Mouse (Mus musculus) brain, adult 2 months (tissue): ENCODE data around the gene Magi2.

Experiments
- DNase-seq: peaks from one replicate; pipeline ENCODE4 v3.0.0; 2011; ENCODE audit warnings: low read depth, low spot score

Gene Magi2

DNA sequence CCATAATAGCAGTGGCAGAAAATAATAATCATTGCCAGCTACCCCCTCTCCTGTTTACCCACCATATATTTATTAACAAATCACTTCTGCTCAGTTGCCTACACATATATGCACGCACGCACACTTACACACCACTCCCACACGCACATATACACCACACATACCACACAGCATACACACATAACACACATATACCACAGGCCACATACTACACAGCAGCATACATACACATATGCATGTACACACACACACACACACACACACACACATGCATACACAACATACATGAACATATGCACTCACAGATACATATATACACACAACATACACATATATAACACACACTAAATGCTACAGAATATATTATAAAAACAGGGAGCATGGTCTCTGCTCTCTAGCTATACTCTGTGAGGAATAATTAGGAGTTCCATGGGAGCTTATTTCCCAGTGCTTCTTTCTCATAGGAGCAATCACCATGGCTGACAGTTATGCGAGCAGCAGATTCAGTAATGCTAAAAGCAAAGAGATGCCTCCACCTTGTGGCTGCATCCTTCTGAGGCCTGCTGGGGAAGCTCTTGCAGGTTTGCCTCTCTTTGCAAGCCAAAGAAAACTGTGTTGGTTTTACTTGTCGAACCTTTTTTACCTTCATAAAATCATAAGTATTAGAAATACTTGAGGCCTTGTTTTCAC, 1410.6 kb downstream of the Magi2 start:
- peak; percentile 82 for DNase-seq

DNA sequence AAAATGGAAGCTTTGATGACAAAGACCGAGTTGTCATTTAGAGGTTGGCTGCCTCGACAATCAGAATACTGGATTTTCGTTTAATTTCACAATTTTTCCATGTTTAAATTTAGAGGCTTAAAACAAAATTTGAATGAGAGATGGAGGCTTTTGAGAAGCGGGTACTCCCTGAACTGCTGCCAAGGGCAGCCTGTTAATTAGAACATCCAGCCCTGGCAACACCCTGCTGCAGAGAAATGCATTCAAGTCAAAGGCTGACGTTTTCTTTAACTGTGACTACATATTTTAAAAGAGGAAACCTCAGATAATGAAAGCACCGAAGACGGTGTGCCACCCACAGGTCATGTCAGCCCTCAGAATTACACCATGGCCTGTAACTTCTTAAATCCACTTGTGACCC, 1415.4 kb downstream of the Magi2 start:
- DNase-seq = peak; percentile 37

DNA sequence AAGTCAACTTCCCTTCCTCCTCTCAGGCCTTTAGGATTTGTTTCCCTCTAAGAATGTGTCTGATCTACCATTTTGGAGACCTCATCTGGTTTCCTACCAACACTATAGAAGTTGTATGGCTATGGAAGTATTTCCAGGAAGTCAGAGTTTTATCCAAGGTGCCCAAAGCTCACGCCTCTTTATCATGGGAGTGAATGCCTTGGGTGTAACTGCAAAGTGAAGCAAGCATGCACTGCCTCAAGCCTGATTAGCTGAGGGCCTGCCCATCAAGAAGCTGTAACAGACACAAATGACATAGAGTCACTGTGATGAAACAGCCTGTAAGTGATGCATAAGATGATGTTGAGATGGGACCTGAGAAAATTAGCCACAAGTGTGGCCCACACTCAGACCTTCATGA, 1416.9 kb downstream of the Magi2 start:
- DNase-seq = no peak

DNA sequence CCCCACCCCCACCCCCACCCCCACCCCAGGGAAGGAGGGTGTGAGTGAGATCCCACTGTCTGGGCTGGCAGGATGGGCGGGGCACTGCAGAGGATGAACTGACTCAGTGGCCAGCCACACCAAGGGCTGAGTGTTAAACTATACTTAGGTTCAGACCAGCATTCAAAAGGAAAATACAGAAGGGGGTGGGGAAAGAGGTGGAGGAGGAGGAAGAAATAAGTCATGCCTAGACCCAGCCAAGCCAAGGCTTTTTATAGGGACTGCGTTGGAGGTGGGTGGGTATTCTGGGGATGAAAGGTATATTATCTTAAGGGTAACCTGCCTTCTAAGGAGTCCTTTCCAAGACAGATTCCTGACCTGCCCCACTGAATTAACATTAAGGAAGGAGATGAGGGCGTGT, 1420.1 kb downstream of the Magi2 start:
- DNase-seq = peak; percentile 58

DNA sequence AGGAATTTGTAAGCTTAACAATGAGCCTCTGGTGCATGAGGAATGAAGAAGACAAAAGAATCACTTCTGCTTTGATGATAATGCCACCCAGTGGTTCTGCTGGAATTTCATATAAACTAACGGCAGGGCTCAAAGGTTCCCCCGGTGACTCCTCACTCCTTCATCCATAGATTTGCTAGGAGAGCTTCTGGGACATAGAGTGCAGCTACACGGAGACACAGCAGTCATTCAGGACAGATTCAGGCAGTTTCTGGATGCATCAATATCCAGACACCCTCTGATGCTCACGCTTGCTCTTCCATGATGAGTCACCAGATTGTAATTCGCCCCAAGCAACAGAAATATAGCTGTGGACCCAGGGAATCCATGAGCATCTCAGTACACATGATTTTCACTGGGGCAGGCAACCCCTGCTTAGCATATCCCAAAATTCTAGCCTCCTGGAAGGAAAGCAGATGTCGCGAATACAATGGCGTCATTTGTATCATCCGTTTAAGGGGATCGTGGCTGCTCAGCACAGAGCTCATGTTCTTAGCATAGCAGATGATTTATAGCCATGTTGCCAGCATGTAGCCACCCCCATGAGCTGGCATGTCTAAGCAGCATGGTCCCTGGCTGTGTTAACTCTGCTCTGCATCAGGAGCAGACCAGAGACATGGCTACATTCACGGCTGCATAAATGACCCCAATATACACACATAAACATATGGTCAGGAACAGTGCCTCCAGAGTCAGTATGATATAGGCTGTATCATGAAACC, 1426.8 kb downstream of the Magi2 start:
- DNase-seq = peak; percentile 78

DNA sequence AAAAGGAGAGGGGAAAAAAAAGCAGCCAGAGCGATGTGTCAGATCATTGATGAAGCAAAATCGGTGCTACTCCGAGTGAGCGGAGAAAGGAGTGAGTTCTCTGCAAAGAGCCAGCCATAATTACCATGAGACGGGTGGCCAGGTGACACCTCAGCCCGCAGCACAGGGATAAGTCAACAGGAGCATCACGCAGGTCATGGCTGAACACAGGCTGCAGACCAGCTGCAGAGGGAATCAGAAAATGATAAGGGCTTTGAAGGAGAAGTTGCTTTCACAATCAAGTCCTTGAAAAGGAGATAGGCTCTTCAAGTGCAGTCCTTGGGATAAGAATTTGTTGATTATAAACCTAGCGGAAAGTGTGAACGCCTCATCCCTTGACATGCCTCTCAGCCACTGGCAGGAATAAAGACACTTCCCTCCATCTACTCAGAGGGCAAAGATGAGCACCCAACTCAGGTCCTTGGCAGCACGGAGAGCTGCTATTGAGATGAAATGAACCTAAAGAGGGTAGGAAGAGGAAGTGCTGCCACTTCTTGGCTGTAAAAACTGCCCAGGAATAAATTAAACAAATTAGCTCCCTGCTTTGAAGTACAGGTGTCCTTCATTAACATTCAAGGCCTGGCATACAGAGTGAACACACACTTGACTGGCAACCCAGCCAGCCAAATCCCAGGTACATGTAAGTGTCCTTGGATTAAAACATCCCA, 1428.1 kb downstream of the Magi2 start:
- DNase-seq = no peak

DNA sequence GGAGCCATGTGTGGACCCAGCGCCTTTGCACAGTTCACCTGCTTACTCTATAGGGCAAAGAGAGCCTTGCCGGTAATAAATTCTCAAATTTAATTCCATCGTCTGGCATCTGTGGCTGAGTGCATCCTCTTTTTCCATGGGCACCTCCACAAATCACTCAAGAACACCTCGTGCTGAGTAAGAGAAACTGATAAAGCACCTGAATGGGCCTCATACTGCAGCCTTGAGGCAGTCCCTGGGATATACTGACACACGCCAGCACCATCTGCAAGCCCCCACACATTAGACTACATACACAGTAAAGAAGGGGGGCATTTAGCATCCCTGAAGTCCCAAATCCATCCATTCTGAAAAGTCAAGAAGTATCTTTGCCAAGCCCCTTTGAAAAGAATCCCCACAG, 1430.2 kb downstream of the Magi2 start:
- no peak for DNase-seq

DNA sequence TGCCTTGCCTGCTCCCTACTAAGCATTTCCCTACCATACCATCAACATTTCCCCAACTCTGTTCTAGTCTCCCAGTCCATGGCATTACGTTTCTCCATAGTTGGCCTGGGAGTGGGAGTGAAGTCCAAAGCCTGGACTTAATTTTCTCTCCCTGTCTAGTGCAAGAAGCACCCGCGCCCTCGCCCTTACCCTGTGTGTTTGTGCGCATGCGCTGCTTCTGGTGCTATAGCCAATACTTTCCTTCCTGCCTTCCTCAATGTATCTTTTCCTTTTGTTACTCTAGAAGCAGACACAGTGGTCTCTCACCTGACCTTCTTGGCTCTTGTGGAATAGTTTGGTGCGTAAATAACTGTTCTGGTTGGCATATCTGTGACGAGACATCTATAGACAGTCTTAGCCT, 1440.8 kb downstream of the Magi2 start:
- DNase-seq = no peak

DNA sequence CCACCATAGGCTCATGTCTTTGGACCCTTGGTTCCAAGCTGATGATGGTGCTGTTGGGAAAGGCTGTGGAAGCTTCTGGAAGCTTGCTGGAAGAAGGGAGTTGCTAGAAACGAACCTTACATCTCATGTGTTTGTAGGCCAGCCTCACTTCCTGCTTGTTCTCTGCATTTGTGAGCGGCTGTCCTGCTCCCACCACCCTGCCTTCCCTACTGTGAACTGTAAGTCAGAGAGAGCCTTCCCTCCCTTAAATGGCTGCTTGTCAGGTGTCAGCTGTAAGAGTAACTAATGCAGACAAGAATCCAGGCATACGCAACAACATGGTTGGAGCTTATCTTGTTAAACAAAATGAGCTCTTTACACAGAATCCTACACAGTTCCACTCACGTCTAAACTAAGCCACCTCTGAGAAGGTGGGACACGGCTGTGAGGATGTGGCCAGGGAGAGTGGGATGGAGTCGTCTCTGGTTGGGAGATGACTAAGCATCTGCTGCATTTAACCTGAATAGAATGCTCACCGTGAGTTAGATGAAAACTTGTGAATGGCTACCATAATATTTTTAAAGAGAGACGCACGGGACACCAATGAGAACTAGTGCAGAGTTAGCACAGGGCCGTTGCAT, 1442.0 kb downstream of the Magi2 start:
- peak; percentile 72 for DNase-seq

DNA sequence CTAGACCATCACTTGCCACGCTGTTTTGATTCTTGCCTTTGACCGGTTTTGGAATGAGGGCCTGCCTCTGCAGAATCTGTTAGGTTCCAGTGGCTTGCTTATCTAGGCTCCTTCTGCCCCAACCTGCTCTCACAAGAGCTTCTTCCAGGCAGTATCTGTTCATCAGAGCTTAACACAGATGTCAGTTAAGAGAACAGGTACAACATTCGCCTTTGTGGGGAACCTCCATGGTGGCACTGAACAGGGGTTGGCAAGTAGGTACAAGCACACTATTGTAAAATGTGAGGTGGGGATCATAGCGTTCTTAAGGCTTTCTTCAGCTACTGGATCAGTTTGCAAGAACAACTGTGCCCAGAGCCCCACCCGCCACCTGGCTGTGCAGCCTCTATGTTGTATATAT, 1442.6 kb downstream of the Magi2 start:
- no peak for DNase-seq

DNA sequence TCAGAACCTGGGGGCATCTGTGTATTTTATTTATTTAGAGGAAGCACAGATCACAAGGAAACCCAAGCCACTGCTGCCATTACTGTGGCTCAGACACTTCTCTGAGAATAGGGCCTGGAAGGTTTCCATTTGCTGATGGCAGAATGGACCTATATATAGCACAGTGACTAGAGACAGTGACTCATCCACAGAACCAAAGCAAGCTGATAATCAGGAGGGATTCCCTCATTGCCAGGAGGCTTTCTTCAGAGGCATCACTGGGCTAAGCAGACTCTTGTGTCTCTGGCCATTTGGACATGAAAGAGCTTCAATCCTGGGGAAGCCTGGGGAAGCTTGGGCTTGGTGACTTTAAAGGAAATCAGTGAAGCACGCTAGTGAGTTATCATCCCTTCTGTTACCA, 1445.0 kb downstream of the Magi2 start:
- peak; percentile 94 for DNase-seq

DNA sequence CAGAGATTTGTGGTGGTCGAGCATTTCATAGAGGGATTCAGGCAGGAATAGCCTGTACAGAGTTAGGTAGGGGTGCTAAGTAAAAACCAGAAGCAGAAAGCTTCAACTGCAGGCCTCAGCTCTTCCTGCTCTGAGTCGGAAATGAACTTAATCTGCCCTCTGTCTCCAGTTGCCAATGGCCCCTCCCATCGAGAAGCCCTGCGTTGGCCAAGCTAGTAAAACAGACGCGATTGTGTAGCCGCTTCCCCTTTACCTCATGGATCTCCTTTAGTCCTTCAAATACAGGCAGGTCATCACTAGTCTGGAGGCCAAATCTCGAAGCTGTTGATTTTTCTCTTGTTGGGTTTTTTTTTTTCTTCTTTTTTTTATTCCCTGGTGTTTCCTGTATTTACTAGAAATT, 1447.7 kb downstream of the Magi2 start:
- no peak for DNase-seq

DNA sequence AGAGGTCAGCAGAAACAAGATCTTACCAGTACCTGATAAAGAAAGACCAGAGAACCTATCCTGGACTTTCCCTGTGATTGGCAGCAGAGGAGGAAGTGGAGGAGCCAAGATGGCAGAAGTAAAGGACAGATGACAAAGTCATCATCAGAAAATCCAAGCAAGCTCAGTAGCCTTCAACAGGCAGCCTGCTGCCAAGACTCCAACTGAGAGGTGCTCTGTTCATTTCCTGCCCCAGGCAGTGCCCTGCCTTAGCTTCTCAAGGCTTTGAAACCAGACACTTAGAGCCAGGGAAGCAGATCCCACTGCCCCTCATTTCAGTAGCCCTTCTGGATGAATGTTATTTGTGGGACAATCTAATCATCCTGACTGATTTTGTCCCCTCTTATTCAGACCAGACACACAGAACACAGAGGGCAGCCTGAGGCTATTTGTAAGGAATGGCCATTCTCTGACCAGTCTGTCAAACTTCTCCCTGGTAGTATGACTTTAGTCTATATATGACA, 1448.4 kb downstream of the Magi2 start:
- DNase-seq = no peak

DNA sequence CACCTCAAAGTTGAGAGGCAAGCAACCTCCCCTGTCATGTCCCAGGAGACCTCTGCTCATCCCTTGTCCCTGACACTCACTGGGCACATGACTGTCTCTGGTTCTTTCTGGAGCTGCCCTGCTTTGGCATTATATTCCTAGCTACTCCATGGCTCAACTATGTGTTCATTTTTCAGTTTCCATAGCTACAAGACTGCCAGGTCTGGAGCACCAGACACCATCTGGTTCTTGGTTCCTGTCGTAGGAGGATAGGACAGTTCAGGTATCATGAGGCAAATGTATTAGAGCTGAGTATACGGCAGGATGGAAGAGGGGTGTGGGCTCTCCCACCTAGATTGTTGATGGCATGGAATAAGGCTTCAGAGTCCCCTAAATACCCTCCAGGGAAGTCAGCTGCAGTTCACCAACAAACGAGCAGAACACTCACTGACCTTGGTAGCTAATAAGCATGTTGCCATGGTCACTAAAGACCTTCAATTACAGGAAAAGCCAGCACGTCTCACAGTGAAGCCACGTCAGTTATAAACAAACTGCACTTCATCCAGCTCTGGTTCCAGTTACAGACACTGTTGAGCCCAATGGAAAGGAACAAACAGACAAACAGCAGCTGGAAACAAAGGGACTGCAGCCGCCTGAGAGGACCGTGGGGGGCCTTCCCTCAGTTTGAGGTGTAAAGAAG, 1449.5 kb downstream of the Magi2 start:
- DNase-seq = peak; percentile 73

DNA sequence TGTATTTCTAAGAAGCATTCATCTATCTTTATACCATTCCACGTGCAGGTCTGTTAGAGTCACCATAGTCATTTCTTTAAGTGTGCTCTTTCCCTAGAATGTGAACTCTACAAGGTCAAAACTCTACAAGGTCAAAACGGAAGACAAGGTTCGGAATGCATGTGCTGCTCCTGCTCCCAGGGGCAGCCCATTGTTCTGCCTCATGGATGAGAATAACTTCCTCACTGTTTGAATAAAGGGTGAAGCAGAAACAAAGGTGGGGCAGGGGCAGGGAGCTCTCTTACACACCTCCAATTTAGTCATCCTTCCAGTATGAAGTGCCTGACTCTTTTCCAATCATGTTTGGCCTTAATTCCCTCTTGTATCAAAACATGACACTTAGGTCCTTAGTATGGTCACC, 1450.4 kb downstream of the Magi2 start:
- DNase-seq = no peak

DNA sequence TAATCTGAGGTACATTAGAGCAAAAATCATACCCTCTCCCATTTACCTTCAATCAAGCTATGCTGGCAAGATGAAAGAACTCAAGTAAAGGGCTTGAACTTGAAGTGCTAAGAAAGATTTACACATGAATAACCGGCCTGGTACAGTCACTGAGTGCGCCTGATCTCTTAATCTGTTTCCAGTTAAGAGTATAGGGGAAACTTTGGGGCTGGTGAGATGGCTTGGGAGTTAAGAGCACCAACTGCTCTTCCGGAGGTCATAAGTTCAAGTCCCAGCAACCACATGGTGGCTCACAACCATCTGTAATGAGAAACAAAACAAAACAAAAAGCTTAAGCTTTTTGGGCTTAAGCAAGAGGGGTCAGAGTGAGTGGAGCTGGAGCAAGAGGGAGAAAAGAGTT, 1451.7 kb downstream of the Magi2 start:
- no peak for DNase-seq

DNA sequence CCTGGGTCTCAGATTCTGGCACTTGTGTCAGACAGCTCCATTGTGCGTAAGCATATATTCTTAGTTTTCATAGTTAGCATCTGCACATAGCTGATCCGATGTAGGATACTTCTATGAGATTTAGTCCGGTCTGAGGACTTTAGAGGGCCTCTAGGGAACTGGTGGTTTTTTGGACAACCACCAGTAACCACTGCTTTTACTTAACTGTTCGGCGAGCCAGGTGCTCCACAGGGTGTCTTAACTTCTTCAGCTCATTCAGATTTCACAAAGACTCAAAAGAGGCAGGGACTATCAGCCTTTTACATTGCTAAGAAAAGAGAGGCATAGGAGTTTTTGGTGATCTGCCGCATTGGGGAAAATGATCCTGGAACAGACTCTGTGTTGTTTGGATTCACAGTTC, 1453.1 kb downstream of the Magi2 start:
- no peak for DNase-seq

DNA sequence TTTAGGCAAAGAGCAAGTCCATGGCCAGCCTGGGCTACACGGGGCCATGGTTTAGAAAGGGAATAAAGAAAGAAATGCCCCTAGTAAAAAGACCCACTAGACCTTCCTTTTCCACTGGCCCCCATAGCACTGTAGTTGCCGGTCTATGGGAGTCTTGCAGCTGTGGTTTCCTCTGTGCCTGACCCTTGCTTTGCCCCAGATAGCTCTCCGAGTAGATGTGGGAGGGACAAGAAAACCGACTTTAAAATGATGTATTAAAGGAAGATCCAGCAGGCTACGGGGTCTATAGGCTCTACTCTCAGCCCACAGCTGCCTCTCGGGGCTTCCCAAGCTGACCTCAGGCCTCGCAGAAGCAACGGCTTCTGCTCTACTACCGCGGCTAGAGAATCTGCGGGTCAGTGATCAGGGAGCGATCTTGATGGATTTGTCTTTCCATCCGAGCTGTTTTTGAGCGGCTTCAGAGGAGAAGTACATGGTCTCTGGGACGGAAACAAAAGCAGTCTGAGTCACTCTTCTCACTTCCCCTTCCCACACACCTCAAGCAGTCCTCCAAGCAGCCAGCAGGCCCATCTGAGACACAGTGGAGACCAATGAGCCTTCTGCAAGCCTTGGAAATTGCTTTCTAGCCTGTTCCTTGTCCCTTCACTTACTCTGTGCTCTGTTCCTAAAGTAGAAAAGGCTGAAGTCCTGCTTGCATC, 1454.1 kb downstream of the Magi2 start:
- peak; percentile 89 for DNase-seq

DNA sequence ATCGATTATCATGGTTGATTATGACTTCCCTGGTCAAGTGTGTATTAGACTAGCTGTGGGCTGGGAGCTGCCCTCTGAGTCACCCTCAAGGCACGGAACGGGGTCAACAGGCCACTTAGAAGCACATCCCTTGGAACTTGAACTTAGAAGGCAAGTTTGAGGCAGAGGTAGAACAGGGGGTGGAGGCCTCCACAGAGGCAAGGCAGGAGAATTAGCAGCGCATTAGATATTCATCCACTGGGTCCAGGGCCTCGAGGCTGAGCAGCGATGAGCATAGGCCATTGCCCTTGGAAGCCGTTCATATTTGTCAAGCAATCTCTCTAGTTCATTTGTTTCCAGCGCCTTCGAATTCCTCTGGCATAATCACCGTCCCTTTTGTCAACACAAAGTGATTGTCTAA, 1454.8 kb downstream of the Magi2 start:
- DNase-seq = no peak

DNA sequence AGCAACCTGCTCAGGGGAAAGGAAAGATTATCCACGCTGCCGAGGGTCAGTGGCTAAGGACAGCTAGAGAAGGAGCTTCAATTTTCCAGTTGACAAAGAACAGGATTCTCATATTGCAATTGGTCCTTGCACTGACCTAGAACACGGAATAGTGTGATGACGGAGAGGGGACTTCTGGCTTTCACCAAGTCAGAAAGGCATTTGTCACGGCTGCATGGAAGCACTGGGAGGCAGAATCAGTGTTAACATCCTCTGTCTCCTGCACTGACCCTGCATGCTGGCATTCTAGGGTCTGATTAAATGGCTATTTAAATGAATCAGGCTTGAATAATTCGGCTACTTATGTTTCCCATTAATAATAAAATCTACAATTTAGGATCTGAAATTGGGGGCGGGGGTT, 1455.4 kb downstream of the Magi2 start:
- no peak for DNase-seq

DNA sequence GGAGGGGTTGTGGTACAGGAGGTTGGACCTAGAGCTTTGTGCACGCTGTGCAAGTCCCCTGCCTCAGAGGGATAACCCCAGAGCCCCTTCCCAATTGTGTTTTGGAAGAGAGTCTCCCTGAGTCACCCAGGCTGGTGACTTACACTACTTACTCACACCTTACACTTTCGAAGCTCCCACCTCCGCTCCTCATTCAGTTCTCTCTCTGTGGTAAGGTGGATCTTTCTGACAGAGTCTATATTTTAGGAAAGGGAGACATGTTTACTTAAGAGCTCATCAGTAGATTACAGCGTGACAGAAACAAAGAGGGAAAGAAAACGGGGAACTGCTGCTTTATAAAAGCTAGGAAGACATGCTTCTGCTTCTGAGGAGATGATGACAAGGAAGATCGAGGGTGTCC, 1457.3 kb downstream of the Magi2 start:
- peak; percentile 75 for DNase-seq
